In genomic region chr17:64600372-64601090, GRCm38 (mm10) we compare ENCODE assay signal across 8 mouse cellular contexts. TPM values are rescaled to one million over a fixed set of nuclear protein-coding genes. Genes with fewer than 3 reads are reported as not detected.
DNase-seq lines count a peak whose midpoint lies in the region; ATAC-seq lines count a peak whose summit lies in the region.

Man2a1 (plus strand) TSS chr17:64600736.

- no peaks in the 10 kb centered on the region for H3K27me3 ChIP-seq in hindbrain, embryonic 13.5 days

- H3K9ac ChIP-seq in hindbrain, embryonic 13.5 days: peak within 1 kb of the TSS; percentile 91

- no peaks in the 10 kb centered on the region for H3K9me3 ChIP-seq in hindbrain, embryonic 13.5 days

- H3K36me3 ChIP-seq in hindbrain, embryonic 13.5 days: no peaks in the 10 kb centered on the region

- peak; percentile 97 for ATAC-seq in hindbrain, embryonic 13.5 days (ENCODE audit: low FRiP score)

- peak within 1 kb of the TSS; percentile 94 for H3K27ac ChIP-seq in hindbrain, embryonic 13.5 days

- peak; percentile 78 for DNase-seq in T-cell, adult 2 months (ENCODE audit: low spot score)
- peak; percentile 89 to 94 for DNase-seq in cerebellum, postnatal 25 days
- DNase-seq in frontal cortex, postnatal 25 days (ENCODE audit: low spot score in 2 of 2): peak; percentile 70 to 71
- DNase-seq in layer of hippocampus, postnatal 25 days (ENCODE audit: extremely low spot score in 1 of 2, low spot score in 1 of 2): peak; percentile 69 to 79
- DNase-seq in lung, postnatal 14 days: peak; percentile 89
- peak; percentile 91 for DNase-seq in ovary, postnatal 36 days (ENCODE audit: low spot score)
- DNase-seq in thymus, postnatal 25 days: peak; percentile 90

- WGBS in hindbrain, embryonic 13.5 days: under 1% methylated on average over 28 of the region's 69 CpGs

- peak within 1 kb of the TSS; percentile 99 for H3K4me2 ChIP-seq in hindbrain, embryonic 13.5 days

- H3K4me1 ChIP-seq in hindbrain, embryonic 13.5 days (replicated peaks): peaks cover 43% of the 10 kb centered on the region

- H3K4me3 ChIP-seq in hindbrain, embryonic 13.5 days: peak within 1 kb of the TSS; percentile 87

RNA-seq across cellular contexts. Expression of gene Man2a1, which starts in this region (rescaled TPM):
- 6.2 and 6.7 TPM in 2 replicates for polyA plus RNA-seq in hindbrain, embryonic 13.5 days (2015; fragmentation: Nextera tagmentation; extraction: Ambion mirVana)
- 10 to 100 TPM; 13.6 to 15.2 TPM for total RNA-seq in layer of hippocampus, postnatal 25 days (2021)

Comparison
In these comparisons a context has a peak if more than half of its experiments do, and no peak if none do; other contexts are left out.
1. Peak in every context shown above with its lines: DNase-seq, ATAC-seq, H3K4me3 ChIP-seq and H3K27ac ChIP-seq.